Comparison of ENCODE assay signal across 7 mouse cellular contexts in genomic region chr12:5087787-5088519, GRCm38 (mm10).
DNase-seq lines count a peak whose midpoint lies in the region; ATAC-seq lines count a peak whose summit lies in the region.

No protein-coding gene starts in this region.

- H3K4me1 ChIP-seq in hindbrain, embryonic 15.5 days (replicated peaks) = peaks cover 27% of the 10 kb centered on the region

- H3K9me3 ChIP-seq in hindbrain, embryonic 15.5 days = no peaks in the 10 kb centered on the region

- no peak overlapping the region for H3K4me3 ChIP-seq in hindbrain, embryonic 15.5 days

- no peaks in the 10 kb centered on the region for H3K27me3 ChIP-seq in hindbrain, embryonic 15.5 days

- H3K9ac ChIP-seq in hindbrain, embryonic 15.5 days = no peak overlapping the region

- no peak overlapping the region for H3K4me2 ChIP-seq in hindbrain, embryonic 15.5 days

- DNase-seq in right cerebral cortex, adult 2 months (ENCODE audit: low spot score in 2 of 2) = peak; percentile 50 to 59
- DNase-seq in right cerebral cortex, postnatal 25 days = no peak
- peak; percentile 11 for DNase-seq in fibroblast of lung, adult 2 months (ENCODE audit: low read depth)
- DNase-seq in layer of hippocampus, postnatal 36 days = peak; percentile 68 to 77
- DNase-seq in retina, adult 2 months (ENCODE audit: low read depth, low spot score) = peak; percentile 6
- DNase-seq in ovary, postnatal 10 days (ENCODE audit: low spot score) = no peak

- peak; percentile 58 for ATAC-seq in hindbrain, embryonic 15.5 days (ENCODE audit: low FRiP score, low read depth)

- peak overlapping the region; percentile 72 for H3K27ac ChIP-seq in hindbrain, embryonic 15.5 days (replicated peaks)

- peaks cover 41% of the 10 kb centered on the region for H3K36me3 ChIP-seq in hindbrain, embryonic 15.5 days

- 21% methylated on average over 10 of the region's 10 CpGs for WGBS in hindbrain, embryonic 15.5 days

Comparison
In these comparisons a context has a peak if more than half of its experiments do, and no peak if none do; other contexts are left out.
1. DNase-seq: peak in right cerebral cortex, adult 2 months (2 of 2), fibroblast of lung, adult 2 months (single experiment), layer of hippocampus, postnatal 36 days (2 of 2) and retina, adult 2 months (single experiment); none in right cerebral cortex, postnatal 25 days (single experiment) and ovary, postnatal 10 days (single experiment).